18 mouse cellular contexts compared by ENCODE assay signal in genomic region chr14:115406596-115406995, GRCm38 (mm10).
DNase-seq lines count a peak whose midpoint lies in the region; ATAC-seq and TF ChIP-seq lines count a peak whose summit lies in the region.
"Had no signal": no experiment of that assay in that cellular context is flagged by ENCODE, and none has a peak within 500 bp of the region (broad histone marks: within the 10 kb centered on the region; RNA-seq: fewer than 3 reads in every experiment).

No protein-coding gene starts in this region.

- TF ChIP-seq CTCF in hindbrain, postnatal 0 days (IDR thresholded peaks at IDR 0.05; ENCODE audit: low read depth), result no peak

- H3K36me3 ChIP-seq in embryonic facial prominence, embryonic 11.5 days (replicated peaks; ENCODE audit: control insufficient read depth, insufficient read depth, low read depth, low read length), result no peaks in the 10 kb centered on the region
- H3K36me3 ChIP-seq in embryonic facial prominence, embryonic 10.5 days (replicated peaks), result no peaks in the 10 kb centered on the region
- no peaks in the 10 kb centered on the region for H3K36me3 ChIP-seq in forebrain, embryonic 14.5 days (ENCODE audit: control insufficient read depth, insufficient read depth, low read length)
- H3K36me3 ChIP-seq in hindbrain, postnatal 0 days (ENCODE audit: insufficient read depth, low read length), result no peaks in the 10 kb centered on the region
- no peaks in the 10 kb centered on the region for H3K36me3 ChIP-seq in neural tube, embryonic 12.5 days
- no peaks in the 10 kb centered on the region for H3K36me3 ChIP-seq in kidney, embryonic 16.5 days (ENCODE audit: insufficient read depth, low read length)
- H3K36me3 ChIP-seq: heart, embryonic 13.5 days; liver, embryonic 13.5 days had no signal

- H3K27me3 ChIP-seq in embryonic facial prominence, embryonic 11.5 days (ENCODE audit: control insufficient read depth, insufficient read depth, low read length), result no peaks in the 10 kb centered on the region
- H3K27me3 ChIP-seq in embryonic facial prominence, embryonic 10.5 days (replicated peaks; ENCODE audit: low read depth, poor library complexity, severe bottlenecking), result no peaks in the 10 kb centered on the region
- no peaks in the 10 kb centered on the region for H3K27me3 ChIP-seq in forebrain, embryonic 14.5 days (replicated peaks; ENCODE audit: control insufficient read depth, insufficient read depth, low read length)
- no peaks in the 10 kb centered on the region for H3K27me3 ChIP-seq in hindbrain, postnatal 0 days (ENCODE audit: insufficient read depth, low read length)
- no peaks in the 10 kb centered on the region for H3K27me3 ChIP-seq in neural tube, embryonic 12.5 days (replicated peaks)
- no peaks in the 10 kb centered on the region for H3K27me3 ChIP-seq in kidney, embryonic 16.5 days (ENCODE audit: insufficient read depth, low read length)
- H3K27me3 ChIP-seq: heart, embryonic 13.5 days; liver, embryonic 13.5 days had no signal

- no peak for ATAC-seq in embryonic facial prominence, embryonic 11.5 days (replicated peaks; ENCODE audit: insufficient number of reproducible peaks, low FRiP score, low TSS enrichment, low read depth)
- peak; percentile 92 for ATAC-seq in forebrain, embryonic 14.5 days
- ATAC-seq in hindbrain, postnatal 0 days, result peak; percentile 73
- ATAC-seq in neural tube, embryonic 12.5 days (ENCODE audit: low FRiP score, low read depth), result peak; percentile 68; the same call in 1 of the 2 replicates
- ATAC-seq in granulocyte monocyte progenitor cell, adult 5-6 weeks (replicated peaks; ENCODE audit: poor library complexity, severe bottlenecking), result no peak
- ATAC-seq in kidney, embryonic 16.5 days (ENCODE audit: low FRiP score, low TSS enrichment), result no peak
- ATAC-seq: inflammation-experienced regulatory T-cells, adult 6 months had no signal

- no peak overlapping the region for H3K4me3 ChIP-seq in embryonic facial prominence, embryonic 11.5 days (ENCODE audit: low read depth, low read length)
- H3K4me3 ChIP-seq in embryonic facial prominence, embryonic 10.5 days, result no peak overlapping the region
- H3K4me3 ChIP-seq in forebrain, embryonic 14.5 days (ENCODE audit: low read depth, low read length), result no peak overlapping the region
- H3K4me3 ChIP-seq in hindbrain, postnatal 0 days (ENCODE audit: low read length), result no peak overlapping the region
- no peak overlapping the region for H3K4me3 ChIP-seq in neural tube, embryonic 12.5 days
- H3K4me3 ChIP-seq in kidney, embryonic 16.5 days (ENCODE audit: low read length), result no peak overlapping the region
- H3K4me3 ChIP-seq: gastrocnemius, adult 2 months; heart, embryonic 13.5 days; liver, embryonic 13.5 days had no signal

- peak; percentile 12 for DNase-seq in embryonic facial prominence, embryonic 11.5 days (ENCODE audit: low spot score)
- no peak for DNase-seq in embryonic facial prominence, embryonic 10.5 days (ENCODE audit: low spot score)
- DNase-seq in forebrain, embryonic 14.5 days (ENCODE audit: low spot score), result peak; percentile 77
- peak; percentile 57 for DNase-seq in hindbrain, postnatal 0 days (ENCODE audit: low spot score)
- no peak for DNase-seq in heart, adult 8-10 months (ENCODE audit: low spot score)
- DNase-seq: adrenal gland, adult 2 months; B cell, adult 2 months; cerebellum, adult 9-10 months; gastrocnemius, adult 2 months; liver, embryonic 13.5 days; lung, postnatal 10 days; thymus, adult 2 months had no signal

- H3K4me1 ChIP-seq in embryonic facial prominence, embryonic 11.5 days (ENCODE audit: control insufficient read depth, insufficient read depth, low read length), result no peaks in the 10 kb centered on the region
- H3K4me1 ChIP-seq in embryonic facial prominence, embryonic 10.5 days, result peaks cover 32% of the 10 kb centered on the region
- 0 out of 2 replicates have a peak, but pooled peaks cover 3% of the 10 kb centered on the region for H3K4me1 ChIP-seq in forebrain, embryonic 14.5 days (ENCODE audit: control insufficient read depth, insufficient read depth, low read length)
- no peaks in the 10 kb centered on the region for H3K4me1 ChIP-seq in hindbrain, postnatal 0 days (ENCODE audit: insufficient read depth, low read length)
- no peaks in the 10 kb centered on the region for H3K4me1 ChIP-seq in neural tube, embryonic 12.5 days
- no peaks in the 10 kb centered on the region for H3K4me1 ChIP-seq in kidney, embryonic 16.5 days (ENCODE audit: insufficient read depth, low read length)
- H3K4me1 ChIP-seq: heart, embryonic 13.5 days; liver, embryonic 13.5 days had no signal

- no peak overlapping the region for H3K27ac ChIP-seq in embryonic facial prominence, embryonic 11.5 days (replicated peaks; ENCODE audit: low read depth, low read length)
- no peak overlapping the region for H3K27ac ChIP-seq in embryonic facial prominence, embryonic 10.5 days (replicated peaks)
- H3K27ac ChIP-seq in forebrain, embryonic 14.5 days (ENCODE audit: low read depth, low read length), result no peak overlapping the region
- H3K27ac ChIP-seq in hindbrain, postnatal 0 days, result no peak overlapping the region
- no peak overlapping the region for H3K27ac ChIP-seq in neural tube, embryonic 12.5 days
- no peak overlapping the region for H3K27ac ChIP-seq in kidney, embryonic 16.5 days (ENCODE audit: low read length)
- H3K27ac ChIP-seq: gastrocnemius, adult 2 months; heart, embryonic 13.5 days; kidney, postnatal 0 days; liver, embryonic 13.5 days had no signal

- 27% methylated on average over 5 of the region's 5 CpGs for WGBS in embryonic facial prominence, embryonic 11.5 days
- 28% methylated on average over 5 of the region's 5 CpGs for WGBS in embryonic facial prominence, embryonic 10.5 days
- WGBS in forebrain, embryonic 14.5 days, result 7% methylated on average over 5 of the region's 5 CpGs
- 45% methylated on average over 5 of the region's 5 CpGs for WGBS in hindbrain, postnatal 0 days
- 49% methylated on average over 5 of the region's 5 CpGs for WGBS in neural tube, embryonic 12.5 days
- 61% methylated on average over 5 of the region's 5 CpGs for WGBS in kidney, embryonic 16.5 days

- H3K9ac ChIP-seq in embryonic facial prominence, embryonic 11.5 days (replicated peaks; ENCODE audit: low read length), result no peak overlapping the region
- H3K9ac ChIP-seq in forebrain, embryonic 14.5 days (ENCODE audit: low read length), result no peak overlapping the region
- H3K9ac ChIP-seq in hindbrain, postnatal 0 days (replicated peaks; ENCODE audit: low read length), result no peak overlapping the region
- no peak overlapping the region for H3K9ac ChIP-seq in neural tube, embryonic 12.5 days
- H3K9ac ChIP-seq in kidney, embryonic 16.5 days (replicated peaks; ENCODE audit: low read length), result no peak overlapping the region
- H3K9ac ChIP-seq: heart, embryonic 13.5 days; liver, embryonic 13.5 days had no signal

- no peak overlapping the region for H3K4me2 ChIP-seq in embryonic facial prominence, embryonic 11.5 days (ENCODE audit: low read depth, low read length)
- H3K4me2 ChIP-seq in forebrain, embryonic 14.5 days (ENCODE audit: low read length), result no peak overlapping the region
- no peak overlapping the region for H3K4me2 ChIP-seq in hindbrain, postnatal 0 days (ENCODE audit: low read depth, low read length)
- no peak overlapping the region for H3K4me2 ChIP-seq in neural tube, embryonic 12.5 days (replicated peaks)
- H3K4me2 ChIP-seq in kidney, embryonic 16.5 days (replicated peaks; ENCODE audit: low read depth, low read length), result no peak overlapping the region
- H3K4me2 ChIP-seq: heart, embryonic 13.5 days; liver, embryonic 13.5 days had no signal

- H3K9me3 ChIP-seq in embryonic facial prominence, embryonic 11.5 days (replicated peaks; ENCODE audit: control insufficient read depth, low read length), result no peaks in the 10 kb centered on the region
- H3K9me3 ChIP-seq in embryonic facial prominence, embryonic 10.5 days, result no peaks in the 10 kb centered on the region
- no peaks in the 10 kb centered on the region for H3K9me3 ChIP-seq in forebrain, embryonic 14.5 days (replicated peaks; ENCODE audit: control insufficient read depth, low read length)
- H3K9me3 ChIP-seq in hindbrain, postnatal 0 days (ENCODE audit: low read length), result no peaks in the 10 kb centered on the region
- H3K9me3 ChIP-seq in neural tube, embryonic 12.5 days, result no peaks in the 10 kb centered on the region
- H3K9me3 ChIP-seq in kidney, embryonic 16.5 days (ENCODE audit: low read length), result no peaks in the 10 kb centered on the region
- H3K9me3 ChIP-seq: heart, embryonic 13.5 days; liver, embryonic 13.5 days had no signal

Comparison
In these comparisons a context has a peak if more than half of its experiments do, and no peak if none do; other contexts are left out.
1. DNase-seq: peak in embryonic facial prominence, embryonic 11.5 days (single experiment), forebrain, embryonic 14.5 days (single experiment) and hindbrain, postnatal 0 days (single experiment); none in embryonic facial prominence, embryonic 10.5 days (single experiment) and heart, adult 8-10 months (single experiment).
2. ATAC-seq: peak in forebrain, embryonic 14.5 days (single experiment), hindbrain, postnatal 0 days (single experiment) and neural tube, embryonic 12.5 days (single experiment); none in embryonic facial prominence, embryonic 11.5 days (single experiment), granulocyte monocyte progenitor cell, adult 5-6 weeks (single experiment) and kidney, embryonic 16.5 days (single experiment).